Mouse (Mus musculus) midbrain, embryonic 13.5 days (tissue): ENCODE measurements around the gene Fyb2. TPM values are rescaled to one million over a fixed set of nuclear protein-coding genes. Genes with fewer than 3 reads are reported as not detected.
"Not testable (repeated sequence)": the region's sequence is repeated elsewhere in the genome, so short reads cannot be mapped to it uniquely, and the experiment has no call there.

ENCODE experiments used
- ATAC-seq: fragments of 200-750 bp; cut with Nextera tagmentation; 2 replicates; pipeline ENCODE4 v1.8.0; 2017; ENCODE audit warnings: mild to moderate bottlenecking, moderate TSS enrichment, moderate library complexity
- H3K27ac ChIP-seq: fragments of 300-500 bp; sonication (generic); 2 replicates; pipeline ENCODE4 v1.5.1; 2015; ENCODE audit warnings: inconsistent platforms, mild to moderate bottlenecking, moderate library complexity
- H3K27me3 ChIP-seq: fragments of 300-500 bp; sonication (generic); 2 replicates; pipeline ENCODE4 v1.6.1; 2015; ENCODE audit warnings: mild to moderate bottlenecking, inconsistent platforms
- H3K36me3 ChIP-seq: fragments of 300-500 bp; sonication (generic); 2 replicates; pipeline ENCODE4 v1.6.1; 2015; ENCODE audit warnings: mild to moderate bottlenecking, inconsistent platforms
- H3K4me1 ChIP-seq: fragments of 300-500 bp; sonication (generic); replicated peaks from 2 replicates; pipeline ENCODE4 v1.6.1; 2015; ENCODE audit warnings: inconsistent platforms
- H3K4me2 ChIP-seq: fragments of 300-500 bp; sonication (generic); replicated peaks from 2 replicates; pipeline ENCODE4 v1.6.1; 2015; ENCODE audit warnings: moderate library complexity, mild to moderate bottlenecking, inconsistent platforms
- H3K4me3 ChIP-seq: fragments of 300-500 bp; sonication (generic); replicated peaks from 2 replicates; pipeline ENCODE4 v1.5.1; 2015; ENCODE audit warnings: mild to moderate bottlenecking, inconsistent platforms
- H3K9ac ChIP-seq: fragments of 300-500 bp; sonication (generic); replicated peaks from 2 replicates; pipeline ENCODE4 v1.6.1; 2015; ENCODE audit warnings: mild to moderate bottlenecking, inconsistent platforms
- H3K9me3 ChIP-seq: fragments of 300-500 bp; sonication (generic); 2 replicates; pipeline ENCODE4 v1.6.1; 2016; ENCODE audit warnings: mild to moderate bottlenecking, inconsistent platforms
- WGBS: fragments of 180-500 bp; shearing (Covaris S2); methylation state at CpG from one replicate; pipeline ENCODE4 v1.1.7; 2015; 5-methylcytosine and 5-hydroxymethylcytosine counted together
- polyA plus RNA-seq: library from polyadenylated mRNA; unstranded; fragments of >200 nt; fragmentation: Nextera tagmentation; extraction: Ambion mirVana; gene quantifications from 2 replicates; pipeline ENCODE4 v1.2.1, GENCODE M21; 2015

The Fyb2 gene
- polyA plus RNA-seq, 1 experiment from 2014 or later: 0.16 TPM

DNA sequence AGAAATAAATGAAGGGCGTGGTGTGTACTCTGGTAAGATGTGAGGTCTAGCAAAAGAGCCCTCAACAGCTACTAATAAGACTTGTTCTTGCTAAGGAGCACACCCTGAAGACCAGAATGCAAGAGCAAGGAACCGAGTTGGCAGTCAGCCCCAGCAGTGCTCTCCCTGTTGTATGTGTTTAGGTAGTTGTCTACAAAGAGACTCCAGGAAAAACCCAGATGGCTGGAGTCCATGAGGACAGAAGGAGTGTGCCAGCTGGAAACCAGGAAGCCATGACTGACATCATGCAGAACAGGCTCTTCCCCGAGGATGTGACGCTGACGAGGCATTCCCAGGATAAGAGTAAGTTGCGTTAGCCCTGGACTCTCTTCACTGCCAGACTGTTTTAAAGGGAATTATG, 76.8 kb downstream of the Fyb2 start:
- no peak for ATAC-seq

DNA sequence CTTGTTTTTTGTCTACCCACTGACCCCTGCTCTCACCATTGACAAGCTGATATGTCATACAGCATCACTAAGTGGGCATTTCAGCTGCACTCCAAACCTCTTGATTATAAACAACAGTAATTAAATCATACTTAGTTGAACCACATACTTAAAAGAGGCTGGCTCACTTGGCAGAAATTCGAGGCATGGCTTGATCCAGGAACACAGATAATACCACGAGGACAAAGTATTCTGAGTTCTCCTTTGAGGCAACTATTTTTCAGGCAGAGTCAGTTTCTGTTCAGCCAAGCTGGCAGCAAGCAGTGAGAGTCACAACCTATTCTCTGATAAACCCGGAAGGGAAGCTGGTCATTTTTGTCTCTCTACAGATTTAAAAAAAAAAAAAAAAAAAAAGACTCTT, 77.4 kb downstream of the Fyb2 start:
- no peak for ATAC-seq
- Histone ChIP-seq H3K9ac (no peak overlapping the region), H3K27ac (no peak overlapping the region), H3K4me2 (no peak overlapping the region), H3K9me3 (no peaks in the 10 kb centered on the region), H3K36me3 (no peaks in the 10 kb centered on the region), H3K27me3 (no peaks in the 10 kb centered on the region), H3K4me3 (no peak overlapping the region), H3K4me1 (no peaks in the 10 kb centered on the region)
- 86% methylated on average over 3 of the region's 3 CpGs for WGBS

More for the DNA sequence above, 76.8 kb downstream of the Fyb2 start:
- no peaks in the 10 kb centered on the region for H3K4me1 ChIP-seq
- no peak overlapping the region for H3K9ac ChIP-seq
- no peak overlapping the region for H3K27ac ChIP-seq
- no peak overlapping the region for H3K4me3 ChIP-seq
- no peaks in the 10 kb centered on the region for H3K9me3 ChIP-seq
- H3K4me2 ChIP-seq: no peak overlapping the region
- H3K27me3 ChIP-seq: no peaks in the 10 kb centered on the region
- 88% methylated on average over 6 of the region's 6 CpGs for WGBS
- H3K36me3 ChIP-seq: no peaks in the 10 kb centered on the region

DNA sequence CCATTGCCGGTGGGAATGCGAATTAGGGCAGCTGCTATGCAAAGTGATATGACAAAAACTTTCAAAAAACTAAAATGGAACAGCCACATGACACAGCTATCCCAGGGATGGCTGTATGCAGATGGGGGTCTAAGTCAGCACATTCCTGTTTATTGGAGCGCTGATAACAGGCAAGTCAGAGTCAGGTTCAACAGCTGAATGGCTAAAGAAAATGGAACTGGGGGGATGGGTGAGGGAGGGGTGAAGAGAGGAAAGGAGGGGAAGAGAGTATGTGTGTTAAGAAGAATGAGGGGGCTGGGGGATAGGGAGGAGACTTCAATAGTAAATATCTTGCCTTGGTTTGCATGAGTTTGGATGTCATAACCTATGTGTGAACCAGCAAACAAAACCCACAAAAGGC, 79.0 kb downstream of the Fyb2 start:
- Histone ChIP-seq H3K9ac (no peak overlapping the region), H3K36me3 (no peaks in the 10 kb centered on the region), H3K27ac (no peak overlapping the region), H3K4me3 (no peak overlapping the region), H3K4me2 (no peak overlapping the region), H3K27me3 (no peaks in the 10 kb centered on the region), H3K4me1 (no peaks in the 10 kb centered on the region), H3K9me3 (no peaks in the 10 kb centered on the region)
- ATAC-seq: no peak
- WGBS: 80% methylated on average over 3 of the region's 3 CpGs

DNA sequence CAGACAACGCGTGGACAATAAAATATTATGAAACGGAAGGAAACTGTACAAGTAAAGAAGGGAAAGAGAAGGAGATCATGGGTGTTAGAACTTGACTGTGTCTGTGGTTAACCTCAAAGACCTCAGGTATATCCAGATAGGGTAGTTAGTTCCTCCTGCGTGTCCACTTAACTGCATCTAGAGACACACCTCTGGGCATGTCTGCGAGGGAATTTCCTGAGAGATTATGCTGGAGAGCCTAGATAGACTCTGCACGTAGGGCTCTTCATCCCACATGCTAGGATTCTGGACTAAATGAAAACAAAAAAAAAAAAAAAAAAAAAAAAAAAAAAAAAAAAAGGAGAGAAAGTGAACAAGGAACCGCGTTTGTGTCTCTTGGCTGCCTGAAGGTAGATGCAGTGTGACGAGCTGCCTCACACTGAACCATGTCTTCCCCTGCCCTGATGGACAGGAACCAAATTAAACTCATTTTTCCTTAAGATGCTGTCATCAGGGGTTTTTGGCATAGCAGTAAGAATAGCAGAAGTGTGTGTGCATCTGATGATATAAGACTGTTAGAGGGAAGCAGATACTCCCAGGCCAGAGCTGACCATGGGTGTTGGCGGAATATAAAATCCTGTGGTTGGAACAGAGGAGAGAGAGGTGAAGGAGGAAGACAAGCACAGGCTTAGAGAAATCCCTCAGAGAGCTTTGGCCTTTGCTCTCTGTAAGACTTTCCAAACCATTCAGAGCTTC, 80.1 kb downstream of the Fyb2 start:
- Histone ChIP-seq H3K9me3 (no peaks in the 10 kb centered on the region), H3K36me3 (no peaks in the 10 kb centered on the region), H3K4me1 (no peaks in the 10 kb centered on the region), H3K27ac (no peak overlapping the region), H3K4me3 (no peak overlapping the region), H3K9ac (no peak overlapping the region), H3K4me2 (no peak overlapping the region), H3K27me3 (no peaks in the 10 kb centered on the region)
- ATAC-seq: no peak
- 94% methylated on average over 10 of the region's 10 CpGs for whole genome bisulfite sequencing

DNA sequence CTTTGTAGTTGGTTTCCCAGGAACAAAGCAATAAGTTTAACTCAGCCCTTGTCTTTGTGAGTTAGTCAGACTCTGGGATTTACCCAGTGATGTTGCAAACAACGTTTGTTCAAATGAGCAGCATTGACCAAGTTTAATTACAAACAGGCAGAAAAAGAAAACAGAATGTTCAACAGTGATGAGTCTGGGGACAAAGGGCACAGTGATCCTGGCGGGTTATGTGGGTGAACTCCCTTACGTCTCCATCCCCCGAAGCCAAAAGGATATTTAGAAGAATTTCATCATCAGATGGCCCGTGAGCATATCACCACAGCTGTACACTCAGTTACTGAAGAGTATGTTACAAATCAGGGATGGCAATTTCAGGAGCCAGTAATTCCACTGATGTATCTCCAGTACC, 86.4 kb downstream of the Fyb2 start:
- 80% methylated on average over 5 of the region's 5 CpGs for WGBS
- ATAC-seq: no peak
- Histone ChIP-seq H3K27ac (no peak overlapping the region), H3K9ac (no peak overlapping the region), H3K4me1 (no peaks in the 10 kb centered on the region), H3K36me3 (no peaks in the 10 kb centered on the region), H3K4me3 (no peak overlapping the region), H3K4me2 (no peak overlapping the region), H3K9me3 (no peaks in the 10 kb centered on the region), H3K27me3 (no peaks in the 10 kb centered on the region)

DNA sequence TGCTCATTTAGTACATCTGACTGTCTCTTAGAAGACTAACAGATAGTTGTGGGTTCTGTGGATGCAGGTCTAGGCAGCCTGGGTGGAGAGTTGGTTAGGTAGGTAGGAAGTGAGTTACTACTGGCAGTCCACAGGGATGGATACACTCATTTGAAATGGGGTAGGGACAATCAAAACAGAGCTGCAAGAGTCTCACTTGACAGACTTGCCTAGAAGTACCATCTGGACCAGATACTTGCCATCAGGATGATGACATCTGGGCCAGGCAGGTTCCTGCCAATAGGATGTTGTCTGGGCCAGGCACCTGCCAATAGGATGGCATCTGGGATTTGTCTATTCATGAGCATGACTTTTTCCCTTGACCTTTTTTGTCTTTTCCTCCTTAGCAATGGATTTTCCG, 88.5 kb downstream of the Fyb2 start:
- 62% methylated on average over 1 of the region's 1 CpGs for WGBS
- Histone ChIP-seq H3K9me3 (no peaks in the 10 kb centered on the region), H3K4me3 (no peak overlapping the region), H3K27ac (no peak overlapping the region), H3K36me3 (no peaks in the 10 kb centered on the region), H3K4me2 (no peak overlapping the region), H3K27me3 (no peaks in the 10 kb centered on the region), H3K4me1 (no peaks in the 10 kb centered on the region), H3K9ac (no peak overlapping the region)
- ATAC-seq: no peak

DNA sequence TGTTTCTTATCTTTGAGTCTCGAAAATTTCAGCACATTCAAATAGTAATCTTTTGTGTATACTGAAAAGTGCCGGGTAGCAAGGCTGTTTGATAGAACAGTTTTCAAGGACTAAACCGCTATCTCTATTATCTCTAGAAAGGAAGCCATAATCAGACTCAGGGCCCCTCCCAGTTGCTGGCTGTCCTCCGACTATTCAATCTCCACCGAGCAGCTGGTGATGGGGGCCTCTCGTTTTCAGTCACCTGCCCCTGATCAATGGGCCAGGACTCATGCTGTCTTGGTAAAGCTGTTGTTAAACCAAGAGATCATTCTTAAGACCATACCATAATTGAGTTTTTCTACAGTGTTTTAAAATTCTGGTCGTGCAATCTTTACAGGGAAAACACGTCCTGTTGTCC, 90.9 kb downstream of the Fyb2 start:
- H3K27me3 ChIP-seq: no peaks in the 10 kb centered on the region
- no peaks in the 10 kb centered on the region for H3K36me3 ChIP-seq
- H3K27ac ChIP-seq: no peak overlapping the region
- H3K4me2 ChIP-seq: no peak overlapping the region
- H3K4me3 ChIP-seq: no peak overlapping the region
- H3K4me1 ChIP-seq: no peaks in the 10 kb centered on the region
- WGBS: 79% methylated on average over 8 of the region's 8 CpGs
- H3K9me3 ChIP-seq: peaks cover 3% of the 10 kb centered on the region; the same call in 1 of the 2 replicates
- H3K9ac ChIP-seq: no peak overlapping the region
- ATAC-seq: no peak

DNA sequence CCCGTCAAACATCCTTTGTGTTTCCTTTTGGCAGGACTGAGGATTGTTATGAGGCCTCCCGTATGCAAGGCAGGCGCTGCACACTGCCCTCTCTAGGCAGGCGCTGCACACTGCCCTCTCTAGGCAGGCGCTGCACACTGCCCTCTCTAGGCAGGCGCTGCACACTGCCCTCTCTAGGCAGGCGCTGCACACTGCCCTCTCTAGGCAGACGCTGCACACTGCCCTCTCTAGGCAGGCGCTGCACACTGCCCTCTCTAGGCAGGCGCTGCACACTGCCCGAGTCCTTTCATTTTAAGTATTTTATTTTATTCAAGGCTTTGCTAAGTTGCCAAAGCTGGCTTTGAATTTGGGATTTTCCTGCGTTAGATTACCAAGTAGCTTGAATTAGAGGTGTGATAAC, 91.4 kb downstream of the Fyb2 start:
- H3K4me3 ChIP-seq: not testable (repeated sequence)

DNA sequence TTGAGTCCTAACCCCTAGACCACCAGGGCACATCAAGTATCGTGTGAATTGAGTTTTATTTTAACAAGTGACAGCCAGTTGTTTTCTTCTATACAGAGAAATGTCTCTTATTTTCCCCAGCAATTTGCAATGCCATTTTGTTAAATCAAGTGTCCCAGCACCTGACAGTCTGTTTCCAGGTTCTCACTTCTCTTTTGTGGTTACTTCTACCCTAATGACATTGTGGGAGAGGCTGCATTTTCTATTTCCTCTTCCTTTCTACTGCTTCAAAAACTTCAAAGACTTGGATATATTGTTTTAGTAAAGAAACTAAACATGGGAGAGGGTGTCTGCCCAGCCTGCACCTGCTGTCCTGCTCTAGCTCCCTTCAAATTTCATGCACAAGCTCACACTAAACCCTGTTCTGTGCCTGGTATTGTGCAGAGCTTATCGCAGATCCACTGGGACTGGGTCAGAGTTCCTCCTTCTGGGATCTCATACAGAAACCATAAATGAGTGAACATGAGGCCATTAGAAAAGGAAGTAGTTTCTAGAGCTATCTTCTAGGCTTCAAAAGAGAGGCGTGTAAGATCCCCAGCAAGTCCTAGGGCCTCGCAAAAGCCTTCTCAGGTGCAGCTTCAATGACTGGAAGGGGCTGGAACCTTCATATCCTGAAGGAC, 94.2 kb downstream of the Fyb2 start:
- Histone ChIP-seq H3K36me3 (no peaks in the 10 kb centered on the region), H3K9me3 (peaks cover 3% of the 10 kb centered on the region; the same call in 1 of the 2 replicates)

More for the DNA sequence above, 91.4 kb downstream of the Fyb2 start:
- not testable (repeated sequence) for H3K9me3 ChIP-seq, H3K4me2 ChIP-seq, ATAC-seq, H3K36me3 ChIP-seq, H3K9ac ChIP-seq, H3K27ac ChIP-seq, H3K4me1 ChIP-seq, H3K27me3 ChIP-seq
- WGBS: 91% methylated on average over 12 of the region's 12 CpGs

DNA sequence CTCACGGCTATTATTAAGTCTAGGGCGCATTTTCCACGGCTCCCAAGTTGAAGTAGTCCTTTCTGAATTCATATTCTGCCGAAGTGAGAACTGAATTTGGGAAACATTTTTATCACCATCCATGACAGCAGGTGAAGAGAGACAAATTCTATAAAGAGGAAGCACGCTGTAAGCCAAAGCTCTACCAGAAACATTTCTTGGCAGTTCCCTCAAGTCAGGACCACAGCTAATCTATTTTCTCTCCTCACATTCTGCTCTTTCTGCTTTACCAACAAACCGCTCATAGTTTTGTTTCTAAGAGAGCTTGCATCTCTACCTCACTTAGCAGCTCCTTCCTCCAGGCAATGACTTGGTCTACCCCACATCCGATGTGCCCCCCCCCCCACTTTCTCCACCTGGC, 100.5 kb downstream of the Fyb2 start:
- H3K36me3 ChIP-seq: 0 out of 2 replicates have a peak, but pooled peaks cover 3% of the 10 kb centered on the region
- H3K27me3 ChIP-seq: no peaks in the 10 kb centered on the region
- H3K9ac ChIP-seq: no peak overlapping the region
- no peak overlapping the region for H3K4me2 ChIP-seq
- WGBS: 93% methylated on average over 7 of the region's 7 CpGs
- ATAC-seq: no peak
- H3K4me3 ChIP-seq: no peak overlapping the region
- no peaks in the 10 kb centered on the region for H3K4me1 ChIP-seq
- H3K9me3 ChIP-seq: peaks cover 3% of the 10 kb centered on the region; the same call in 1 of the 2 replicates
- H3K27ac ChIP-seq: no peak overlapping the region

More for the DNA sequence above, 94.2 kb downstream of the Fyb2 start:
- no peak overlapping the region for H3K27ac ChIP-seq
- no peaks in the 10 kb centered on the region for H3K4me1 ChIP-seq
- no peak overlapping the region for H3K4me2 ChIP-seq
- no peak overlapping the region for H3K4me3 ChIP-seq
- no peak for ATAC-seq
- no peak overlapping the region for H3K9ac ChIP-seq
- no peaks in the 10 kb centered on the region for H3K27me3 ChIP-seq
- WGBS: 83% methylated on average over 4 of the region's 4 CpGs

DNA sequence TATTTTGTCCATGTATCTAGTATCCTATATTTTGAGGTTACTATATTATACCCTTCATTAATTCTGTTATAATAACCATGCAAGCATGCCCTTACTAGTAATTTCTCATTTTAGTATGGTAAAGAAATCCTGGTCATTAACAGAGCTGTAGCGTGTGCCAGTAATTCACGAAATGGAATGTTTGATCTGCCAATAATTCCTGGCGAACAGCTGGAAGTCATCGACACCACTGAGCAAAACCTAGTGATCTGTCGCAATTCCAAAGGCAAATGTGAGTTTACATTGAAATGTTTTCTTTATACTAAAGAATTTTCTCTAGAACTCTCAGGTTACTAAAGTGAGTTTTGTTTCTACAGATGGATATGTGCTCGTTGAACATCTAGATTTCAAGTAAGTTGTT, 102.2 kb downstream of the Fyb2 start:
- Histone ChIP-seq H3K36me3 (0 out of 2 replicates have a peak, but pooled peaks cover 3% of the 10 kb centered on the region), H3K27ac (no peak overlapping the region), H3K27me3 (no peaks in the 10 kb centered on the region), H3K4me2 (no peak overlapping the region), H3K9me3 (no peaks in the 10 kb centered on the region), H3K4me1 (0 out of 2 replicates have a peak, but pooled peaks cover 3% of the 10 kb centered on the region), H3K9ac (no peak overlapping the region), H3K4me3 (no peak overlapping the region)
- whole genome bisulfite sequencing: 87% methylated on average over 6 of the region's 6 CpGs
- ATAC-seq: no peak

DNA sequence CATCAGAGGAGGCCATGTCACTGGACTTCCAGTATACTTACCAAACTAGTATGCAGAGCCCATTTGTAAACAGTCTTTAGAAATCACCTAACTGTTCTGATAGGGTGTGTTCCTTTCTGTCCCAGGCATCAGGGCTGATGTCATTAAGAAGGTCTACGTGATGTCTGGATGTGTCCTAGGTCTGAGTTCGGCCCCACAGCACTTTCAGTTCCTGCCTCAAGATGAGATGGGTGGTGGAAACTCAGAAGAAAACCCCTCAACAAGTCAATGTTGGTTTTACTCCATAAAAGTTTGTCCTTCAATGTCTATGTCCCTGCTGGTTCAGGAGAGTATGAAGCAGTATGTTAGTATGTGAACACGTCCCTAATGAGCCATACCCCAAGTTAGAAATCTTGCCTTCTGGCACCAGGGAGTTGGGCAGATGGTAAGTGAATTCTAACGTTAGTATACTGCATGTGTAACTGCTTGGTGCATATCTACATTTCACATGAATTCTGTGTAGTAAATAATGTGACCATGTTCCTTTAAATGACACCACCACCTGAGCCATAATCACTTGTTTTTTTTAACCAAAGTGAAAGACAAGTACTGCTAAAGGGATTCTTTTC, 102.9 kb downstream of the Fyb2 start:
- 0 out of 2 replicates have a peak, but pooled peaks cover 3% of the 10 kb centered on the region for H3K36me3 ChIP-seq
- no peak overlapping the region for H3K9ac ChIP-seq
- 0 out of 2 replicates have a peak, but pooled peaks cover 5% of the 10 kb centered on the region for H3K4me1 ChIP-seq
- H3K9me3 ChIP-seq: no peaks in the 10 kb centered on the region
- no peak overlapping the region for H3K4me2 ChIP-seq
- H3K27ac ChIP-seq: no peak overlapping the region
- WGBS: 90% methylated on average over 4 of the region's 4 CpGs
- no peaks in the 10 kb centered on the region for H3K27me3 ChIP-seq
- H3K4me3 ChIP-seq: no peak overlapping the region
- ATAC-seq: no peak
